Mouse (Mus musculus): Measurements from ENCODE around the gene Tacc3. TPM values are rescaled to one million over a fixed set of nuclear protein-coding genes. Genes with fewer than 3 reads are reported as not detected.

Gene Tacc3
- polyA plus RNA-seq (2014; fragmentation: Illumina TruSeq; extraction: RNeasy Lipid Tissue Mini Kit (QIAGEN cat#74804); ENCODE audit: low replicate concordance) = 54.8 TPM

DNA sequence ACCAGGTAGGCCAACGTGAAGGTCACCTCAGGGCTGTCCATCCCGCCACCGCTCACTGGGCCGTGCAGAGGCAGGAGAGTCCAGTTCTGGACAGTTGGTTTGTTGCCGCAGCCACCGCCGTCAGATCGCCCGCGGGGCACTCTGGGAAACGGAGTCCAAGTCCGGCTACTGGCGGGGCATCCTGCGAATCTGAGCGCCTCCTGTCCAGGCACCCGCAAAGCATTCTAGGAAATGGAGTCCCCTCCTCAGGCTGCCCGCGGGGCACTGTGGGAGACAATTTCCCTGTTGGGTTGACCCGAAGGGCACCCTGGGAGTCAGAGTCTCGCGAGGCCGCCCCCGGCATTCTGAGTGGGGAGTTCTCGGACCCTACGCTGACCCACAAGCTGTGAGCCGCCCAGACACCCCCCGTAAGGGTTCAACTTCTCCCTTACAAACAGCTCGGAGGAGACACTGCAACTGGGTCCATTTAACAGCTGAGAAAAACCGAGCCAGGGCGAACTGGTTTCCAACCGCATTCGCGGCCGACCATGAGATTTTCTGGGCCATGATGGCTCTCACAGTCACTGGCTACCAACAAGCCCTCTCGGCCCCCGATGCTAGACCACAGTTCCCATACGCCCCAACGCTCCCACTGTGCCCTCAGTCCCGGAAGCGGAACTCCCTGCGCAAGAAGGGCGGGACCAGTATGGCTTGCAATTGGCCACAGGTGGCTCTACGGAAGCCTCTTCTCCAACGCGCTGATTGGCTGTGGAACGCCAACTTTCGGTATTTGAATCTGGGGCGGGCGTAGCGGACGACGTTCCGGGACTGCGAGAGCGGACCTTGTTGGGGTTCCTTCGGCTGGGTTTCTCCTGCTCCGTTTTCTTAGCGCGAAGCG, at the start of gene Tacc3, which contains the start of gene Tmem129:
TSS of gene Tacc3 (plus strand) at position 342 of the 877 bp plus-strand sequence.
TSS of gene Tmem129 (minus strand) at position 630 of the 877 bp plus-strand sequence.

DNA sequence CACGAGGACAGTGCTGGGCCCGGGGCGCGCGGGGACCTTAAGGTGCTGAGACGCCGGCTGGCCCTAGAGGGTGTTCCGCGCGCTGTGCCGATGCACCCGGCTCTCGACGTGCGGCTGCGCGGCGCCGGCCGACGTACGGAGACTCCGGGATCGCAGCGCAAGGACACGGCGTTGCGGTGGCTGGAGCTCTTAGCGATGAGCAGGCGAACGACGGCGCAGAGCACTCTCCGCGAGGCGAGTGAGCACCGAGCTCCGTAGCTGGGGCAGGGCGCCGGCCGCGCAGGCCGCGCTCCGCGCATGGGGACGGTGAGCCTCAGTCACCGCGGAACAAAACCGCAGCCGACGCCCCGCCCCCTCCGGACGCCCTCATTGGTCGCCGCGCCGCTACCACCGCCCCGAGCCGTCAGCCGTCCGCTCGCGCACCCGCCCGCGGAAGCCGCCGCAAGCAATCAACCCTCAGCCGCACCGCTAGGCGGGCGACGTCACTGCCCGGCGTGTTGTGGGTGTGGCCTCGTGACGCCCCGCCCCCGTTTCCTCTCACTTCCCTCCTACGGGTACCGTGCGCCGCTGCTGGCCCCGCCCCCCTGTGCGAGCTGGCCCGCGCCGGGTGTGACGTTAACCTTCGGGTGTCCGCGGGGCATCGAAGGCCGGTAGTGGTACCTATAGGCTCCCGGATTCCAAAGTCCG, 28.5 kb upstream of the Tacc3 start, which contains the start of the genes Fam53a and Gm9903:
TSS of gene Fam53a (minus strand) at position 335 of the 687 bp plus-strand sequence.
TSS of gene Gm9903 (plus strand) at position 625 of the 687 bp plus-strand sequence.

DNA sequence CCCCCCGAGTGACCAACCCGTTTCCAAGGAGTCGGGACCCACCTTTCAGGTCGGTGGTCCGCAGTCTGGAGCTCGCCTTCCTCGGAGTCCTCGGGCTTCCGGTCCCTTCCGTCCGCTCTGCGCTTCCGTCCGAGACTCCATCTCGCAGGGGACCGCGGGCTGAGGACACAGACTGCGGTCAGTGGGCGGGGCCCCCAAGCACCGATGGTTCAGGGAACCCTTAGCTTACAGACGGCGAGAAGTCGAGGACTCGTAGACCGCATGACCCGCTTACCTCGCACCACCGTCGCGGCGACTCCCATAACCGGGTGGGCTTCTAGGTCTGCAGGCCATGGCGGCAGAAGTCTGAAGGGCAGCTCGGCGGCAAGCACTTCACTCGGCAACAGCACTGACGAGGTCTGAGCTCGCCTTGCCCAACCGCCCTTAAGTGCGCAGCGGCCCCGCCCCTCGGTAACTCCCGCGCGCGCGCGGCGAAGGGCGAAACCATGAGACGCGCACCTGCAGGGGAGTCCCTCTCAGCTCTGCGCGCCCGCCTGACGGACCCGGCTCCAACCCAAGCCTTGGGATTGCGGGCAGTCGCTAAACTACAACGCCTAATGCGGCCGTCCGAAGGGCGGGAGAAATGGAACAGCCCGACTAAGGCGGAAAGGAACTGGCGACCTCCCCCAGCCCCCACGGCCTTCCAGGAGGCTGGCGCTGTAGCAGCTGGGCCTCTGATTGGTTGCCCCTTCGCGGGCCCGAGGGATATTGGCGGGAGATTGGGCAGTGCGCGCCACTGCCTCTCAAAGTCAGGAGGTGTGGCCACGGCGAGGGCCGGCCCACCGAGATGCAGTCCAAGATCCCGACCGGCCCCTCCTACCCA, 5.8 kb upstream of the Tacc3 start, which contains the start of gene Slbp:
TSS of gene Slbp (minus strand) at position 654 of the 862 bp plus-strand sequence.

GRCm38 (mm10) chr5:33721541-33722265, 63.8 kb downstream of the Tacc3 start, which contains the start of gene Fgfr3:
TSS of gene Fgfr3 (plus strand) at chr5:33721674.

Other genes starting within 250 kb of the Tacc3 start
- not detected for gene Nkx1-1, start 224.2 kb upstream of the Tacc3 start, polyA plus RNA-seq (2014; fragmentation: Illumina TruSeq; extraction: RNeasy Lipid Tissue Mini Kit (QIAGEN cat#74804); ENCODE audit: low replicate concordance)
- 4.5 TPM for gene Fam53a, start 28.5 kb upstream of the Tacc3 start, polyA plus RNA-seq (2014; fragmentation: Illumina TruSeq; extraction: RNeasy Lipid Tissue Mini Kit (QIAGEN cat#74804); ENCODE audit: low replicate concordance)
- 0.33 TPM for gene Gm9903, start 28.2 kb upstream of the Tacc3 start, polyA plus RNA-seq (2014; fragmentation: Illumina TruSeq; extraction: RNeasy Lipid Tissue Mini Kit (QIAGEN cat#74804); ENCODE audit: low replicate concordance)
- gene Slbp, start 5.6 kb upstream of the Tacc3 start, polyA plus RNA-seq (2014; fragmentation: Illumina TruSeq; extraction: RNeasy Lipid Tissue Mini Kit (QIAGEN cat#74804); ENCODE audit: low replicate concordance) = 160 TPM
- 13.1 TPM for gene Tmem129, start 288 bp downstream of the Tacc3 start, polyA plus RNA-seq (2014; fragmentation: Illumina TruSeq; extraction: RNeasy Lipid Tissue Mini Kit (QIAGEN cat#74804); ENCODE audit: low replicate concordance)
- 2.2 TPM for gene Fgfr3, start 63.5 kb downstream of the Tacc3 start, polyA plus RNA-seq (2014; fragmentation: Illumina TruSeq; extraction: RNeasy Lipid Tissue Mini Kit (QIAGEN cat#74804); ENCODE audit: low replicate concordance)
- 21.1 TPM for gene Letm1, start 124.7 kb downstream of the Tacc3 start, polyA plus RNA-seq (2014; fragmentation: Illumina TruSeq; extraction: RNeasy Lipid Tissue Mini Kit (QIAGEN cat#74804); ENCODE audit: low replicate concordance)
- 68.6 TPM for gene Nsd2, start 162.6 kb downstream of the Tacc3 start, polyA plus RNA-seq (2014; fragmentation: Illumina TruSeq; extraction: RNeasy Lipid Tissue Mini Kit (QIAGEN cat#74804); ENCODE audit: low replicate concordance)